Mouse (Mus musculus) Muller cell, postnatal 12 days (primary cell): ENCODE results near the gene Rora.

Source experiments
- DNase-seq: peaks from one replicate; pipeline ENCODE4 v3.0.0-alpha.2; 2015; ENCODE audit errors: inconsistent ontology term

Rora gene

GRCm38 (mm10) chr9:69306734-69307528 lies 653.3 kb downstream of the Rora start:
- peak; percentile 53 for DNase-seq

DNA sequence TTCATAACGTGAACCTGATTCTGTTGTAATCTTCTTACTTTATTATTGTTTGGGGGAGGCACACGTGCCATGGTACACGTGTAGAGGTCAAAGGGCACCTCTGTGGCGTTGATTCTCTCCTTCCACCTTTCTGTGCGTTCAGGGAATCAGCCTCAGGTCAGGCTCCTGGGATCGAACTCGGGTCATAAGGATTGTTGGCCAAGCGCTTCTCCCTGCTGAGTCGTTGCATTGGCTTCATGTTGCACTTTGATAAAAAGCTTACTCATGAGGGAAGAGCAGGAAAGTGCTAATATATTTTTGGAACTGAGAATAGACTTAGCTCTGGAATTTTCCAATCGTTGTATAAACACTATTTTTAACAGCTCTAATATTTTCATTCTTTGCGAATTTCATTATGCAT lies 654.4 kb downstream of the Rora start:
- no peak for DNase-seq

DNA sequence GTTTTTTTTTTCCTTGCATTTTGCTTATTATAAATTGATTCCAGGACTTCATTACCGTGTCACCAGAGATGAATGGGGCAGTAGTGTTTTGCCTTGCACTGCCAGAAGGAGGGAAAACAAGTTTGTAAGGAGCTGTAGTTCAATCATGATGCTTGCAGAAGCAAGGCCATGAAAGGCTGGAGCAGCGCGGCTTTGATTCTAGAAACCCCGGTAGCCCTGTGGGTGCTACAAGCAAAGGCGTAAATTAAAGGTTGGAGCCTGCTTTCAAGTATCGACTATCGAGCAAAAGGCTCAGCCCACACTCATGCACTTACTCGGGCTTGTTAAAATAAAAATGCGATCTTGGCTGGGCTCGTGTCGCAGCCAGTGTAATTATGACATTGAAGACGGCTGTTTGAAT lies 656.9 kb downstream of the Rora start:
- DNase-seq = no peak

DNA sequence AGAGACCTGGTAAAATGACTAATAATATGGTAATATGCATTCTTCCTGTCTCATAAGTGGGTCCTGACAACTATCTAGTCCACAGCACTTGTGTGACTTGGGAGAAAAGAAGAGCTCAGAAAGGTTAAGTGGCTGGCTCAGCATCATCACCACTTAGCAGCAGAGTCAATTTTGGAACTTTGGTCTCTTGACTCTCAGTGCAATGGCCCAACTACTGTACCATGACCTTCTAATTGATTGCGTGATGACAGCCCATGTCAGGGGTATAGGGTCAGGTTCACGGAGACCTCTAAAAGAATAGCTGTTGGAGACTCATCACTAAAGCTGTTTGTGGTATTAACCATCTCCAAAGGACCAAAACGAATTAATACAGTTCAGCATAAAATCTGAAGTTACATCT lies 659.7 kb downstream of the Rora start:
- no peak for DNase-seq

- no peak for DNase-seq
Observed at GRCm38 (mm10) chr9:69314451-69315210, 661.0 kb downstream of the Rora start.

- no peak for DNase-seq
Observed at GRCm38 (mm10) chr9:69317527-69318115, 664.0 kb downstream of the Rora start.

DNA sequence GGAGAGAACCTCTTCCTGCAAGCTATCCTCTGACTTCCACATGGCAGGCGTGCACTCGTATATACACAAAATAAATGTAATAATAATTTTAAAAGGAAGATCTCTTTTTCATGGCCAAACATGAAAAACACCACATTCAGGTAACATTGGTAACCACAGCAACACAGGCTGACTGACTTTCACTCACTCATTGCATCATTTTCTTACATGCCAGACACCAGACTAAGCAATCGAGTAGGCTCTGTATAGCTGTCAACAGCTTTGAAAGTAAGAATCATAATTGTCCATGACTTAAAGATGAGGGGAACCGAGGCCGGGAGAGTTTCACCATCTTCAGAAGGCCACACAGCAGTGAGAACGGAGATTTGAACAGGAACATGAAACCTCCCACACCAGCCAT lies 665.8 kb downstream of the Rora start:
- DNase-seq = no peak

- no peak for DNase-seq
Observed at GRCm38 (mm10) chr9:69319913-69320634, 666.5 kb downstream of the Rora start.

DNA sequence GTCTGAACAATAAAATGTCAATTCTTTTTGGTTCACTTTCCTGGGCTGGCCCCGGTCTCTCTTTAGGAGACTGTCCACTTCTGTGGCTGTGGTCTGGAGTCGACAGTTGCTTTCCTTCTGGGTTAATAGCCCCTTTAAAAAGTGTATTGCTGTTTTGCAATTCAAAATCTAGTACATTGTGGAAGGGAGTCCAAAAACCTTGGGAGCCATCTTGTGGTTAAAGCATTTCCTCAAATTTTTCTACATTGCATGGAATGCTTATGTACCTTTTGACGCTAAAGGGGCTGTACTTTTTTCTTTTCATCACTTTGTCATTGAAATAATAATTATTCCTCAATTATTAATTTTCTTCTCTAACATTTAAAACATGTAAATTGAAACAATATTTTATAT lies 667.0 kb downstream of the Rora start:
- DNase-seq = no peak

DNA sequence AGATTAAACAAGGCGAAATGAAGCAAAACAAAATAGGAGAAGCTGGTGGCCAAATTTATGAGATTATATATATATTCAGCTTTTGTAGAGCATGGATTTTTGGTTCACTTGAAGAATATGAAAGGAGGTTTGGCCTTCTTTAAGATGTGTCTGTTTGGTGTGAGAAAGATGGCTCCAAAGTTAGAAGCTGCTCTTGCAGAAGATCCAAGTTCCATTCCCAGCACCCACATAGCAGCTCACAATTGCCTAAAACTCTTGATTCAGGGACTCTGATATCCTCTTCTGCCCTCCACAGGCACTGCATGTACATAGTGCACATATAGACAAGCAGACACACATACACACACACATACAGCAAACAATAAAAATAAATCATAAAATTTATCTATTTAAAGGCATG lies 668.4 kb downstream of the Rora start:
- DNase-seq = no peak

GRCm38 (mm10) chr9:69323831-69324230 lies 670.2 kb downstream of the Rora start:
- no peak for DNase-seq

GRCm38 (mm10) chr9:69327077-69327476 lies 673.5 kb downstream of the Rora start:
- peak; percentile 41 for DNase-seq

DNA sequence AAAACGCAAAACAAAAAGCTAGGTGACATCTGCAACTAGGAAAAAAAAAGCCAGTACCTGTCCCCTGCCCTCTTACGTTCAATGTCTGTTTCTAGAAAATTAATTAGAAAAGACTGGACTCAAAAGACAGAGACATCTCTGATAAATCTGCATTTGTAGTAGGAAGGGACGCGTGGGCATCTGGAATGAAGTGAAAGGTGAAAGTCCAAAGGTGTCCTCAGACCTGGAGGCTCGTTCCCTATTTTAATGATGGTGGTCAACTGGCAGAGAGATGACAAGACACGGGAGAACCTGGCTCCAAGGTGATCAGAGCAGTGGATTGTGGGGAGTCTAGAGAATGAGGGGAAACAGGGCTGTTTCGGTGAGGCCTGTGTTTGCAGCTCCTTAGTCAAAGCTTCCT lies 674.0 kb downstream of the Rora start:
- DNase-seq = no peak

GRCm38 (mm10) chr9:69331790-69332189 lies 678.2 kb downstream of the Rora start:
- no peak for DNase-seq

GRCm38 (mm10) chr9:69332802-69333568 lies 679.4 kb downstream of the Rora start:
- DNase-seq = peak; percentile 84

GRCm38 (mm10) chr9:69333654-69334053 lies 680.1 kb downstream of the Rora start:
- DNase-seq = no peak

- DNase-seq = peak; percentile 62
Observed at GRCm38 (mm10) chr9:69334106-69334505, 680.5 kb downstream of the Rora start.

- DNase-seq = no peak
Observed at GRCm38 (mm10) chr9:69336063-69336462, 682.5 kb downstream of the Rora start.

DNA sequence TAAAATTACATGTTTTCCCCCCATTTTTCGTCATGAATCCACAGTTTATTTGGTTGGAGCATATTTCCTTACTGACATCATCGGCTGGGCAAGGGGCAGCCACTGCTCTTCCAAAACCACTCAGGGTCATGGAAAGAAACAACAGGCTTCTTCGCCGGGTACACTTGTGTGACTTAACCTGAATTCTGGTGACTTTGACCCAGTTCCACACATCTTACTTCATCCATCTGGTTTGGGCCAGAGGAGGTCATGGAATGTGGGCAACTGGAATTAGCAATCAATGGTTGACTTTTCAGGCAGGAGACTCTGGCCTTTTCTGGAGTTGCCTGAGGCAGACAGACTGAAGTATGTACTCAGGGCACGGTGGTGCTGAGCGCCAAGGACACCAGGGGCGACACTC lies 685.6 kb downstream of the Rora start:
- peak; percentile 58 for DNase-seq

- DNase-seq = no peak
Observed at GRCm38 (mm10) chr9:69339829-69340228, 686.2 kb downstream of the Rora start.

GRCm38 (mm10) chr9:69340421-69340820 lies 686.8 kb downstream of the Rora start:
- no peak for DNase-seq
